Mouse (Mus musculus): ENCODE measurements around the gene Mkks.

DNA sequence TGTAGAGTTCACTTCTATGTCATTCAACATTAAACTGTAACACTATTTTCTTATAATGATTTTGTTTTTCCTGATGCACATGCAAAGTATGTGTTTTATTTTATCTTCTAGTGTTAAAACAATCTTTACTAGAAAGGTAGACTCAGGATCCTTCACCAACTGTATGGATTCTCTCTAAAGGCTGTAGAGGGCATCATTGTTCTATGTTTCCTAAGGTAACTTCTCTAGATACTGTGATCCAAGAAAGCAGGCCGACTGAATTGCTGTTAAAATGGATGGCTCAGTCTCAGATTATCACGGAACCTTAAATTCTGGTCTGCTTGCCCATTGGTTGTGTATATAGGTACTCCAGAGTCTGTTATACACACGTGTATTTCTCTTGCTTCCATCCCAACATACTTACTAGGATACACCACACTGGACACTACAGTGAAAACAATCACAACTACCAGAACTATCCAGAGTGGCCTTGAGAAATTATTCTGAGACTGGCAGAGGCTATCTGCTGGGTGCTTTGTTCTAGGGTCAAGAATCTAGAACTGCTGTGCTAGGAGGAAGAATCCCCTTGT is 23.2 kb upstream of the Mkks start:
- TF ChIP-seq POLR2A (IDR thresholded peaks at IDR 0.05; ENCODE audit: insufficient read depth, low read length) (no peak), CTCF (IDR thresholded peaks at IDR 0.05; ENCODE audit: low read depth, low read length) (no peak), EP300 (IDR thresholded peaks at IDR 0.05; ENCODE audit: insufficient read depth, low read depth, low read length) (no peak)
